Mouse (Mus musculus): ENCODE results near the gene A430033K04Rik.

The A430033K04Rik gene

DNA sequence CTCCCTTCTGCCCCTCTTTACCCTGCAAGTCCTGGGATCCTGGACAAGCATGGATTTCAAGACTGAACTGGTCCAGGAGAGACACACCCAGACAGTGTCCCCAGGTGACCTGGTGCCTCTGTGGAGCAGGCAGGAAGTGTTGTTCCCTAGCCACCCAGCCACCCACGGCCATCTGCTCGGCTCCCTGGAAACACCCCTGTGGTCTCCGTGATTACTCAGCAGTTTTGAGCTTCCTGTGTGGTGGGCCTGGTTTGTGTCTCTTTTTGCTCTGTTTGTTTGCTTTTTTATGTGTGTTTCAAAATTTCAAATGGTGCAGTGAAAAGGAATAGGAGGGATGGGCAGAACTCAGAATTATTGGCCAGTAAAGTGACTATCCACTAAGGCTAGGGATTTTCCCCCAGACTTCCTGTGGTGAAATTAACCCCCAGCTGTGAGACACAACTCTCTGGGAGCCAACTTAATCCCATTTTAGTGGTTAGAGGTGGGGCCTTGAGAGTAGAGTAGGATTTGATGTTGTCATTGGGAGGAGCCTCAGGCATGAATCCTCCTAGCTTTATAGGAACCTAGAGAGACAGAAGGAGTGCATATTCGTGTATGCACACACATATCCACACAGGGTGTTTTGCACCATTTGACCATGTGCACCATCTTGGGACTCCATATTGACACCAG lies 72.0 kb downstream of the A430033K04Rik start:
- no peak for DNase-seq (ENCODE audit: extremely low read depth, low read depth)

DNA sequence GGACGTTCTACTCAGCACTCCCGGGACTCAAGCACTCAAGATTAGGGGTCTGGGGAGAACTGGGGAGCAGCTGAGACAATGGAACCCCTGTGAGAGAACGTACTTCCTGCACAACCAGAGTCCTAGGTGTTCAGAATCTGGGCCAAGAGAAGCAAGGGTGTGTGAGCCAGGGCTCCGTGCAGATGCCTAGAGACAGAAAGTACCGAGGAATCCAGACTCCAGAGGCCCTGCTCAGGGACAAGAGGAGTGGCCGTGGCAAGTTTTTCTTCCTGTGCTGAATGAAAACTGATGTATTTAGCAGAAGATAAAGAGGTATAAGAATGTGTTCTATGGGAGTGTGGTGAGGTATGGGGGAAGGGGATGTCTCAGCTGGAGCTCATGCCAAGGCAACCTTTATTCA lies 74.8 kb downstream of the A430033K04Rik start:
- no peak for DNase-seq (ENCODE audit: extremely low read depth, low read depth)

Measured in MEL-GATA-1-ER (cell line).